Mouse (Mus musculus) kidney, adult 8-10 months (tissue): Measurements from ENCODE around the gene Gnat2.
A peak's percentile ranks its signal among the peaks of the same experiment; 100 is the strongest.

Experiments
- DNase-seq, 2 experiments: peaks; one replicate each; pipeline ENCODE4 v3.0.0; 2022

The Gnat2 gene

DNA sequence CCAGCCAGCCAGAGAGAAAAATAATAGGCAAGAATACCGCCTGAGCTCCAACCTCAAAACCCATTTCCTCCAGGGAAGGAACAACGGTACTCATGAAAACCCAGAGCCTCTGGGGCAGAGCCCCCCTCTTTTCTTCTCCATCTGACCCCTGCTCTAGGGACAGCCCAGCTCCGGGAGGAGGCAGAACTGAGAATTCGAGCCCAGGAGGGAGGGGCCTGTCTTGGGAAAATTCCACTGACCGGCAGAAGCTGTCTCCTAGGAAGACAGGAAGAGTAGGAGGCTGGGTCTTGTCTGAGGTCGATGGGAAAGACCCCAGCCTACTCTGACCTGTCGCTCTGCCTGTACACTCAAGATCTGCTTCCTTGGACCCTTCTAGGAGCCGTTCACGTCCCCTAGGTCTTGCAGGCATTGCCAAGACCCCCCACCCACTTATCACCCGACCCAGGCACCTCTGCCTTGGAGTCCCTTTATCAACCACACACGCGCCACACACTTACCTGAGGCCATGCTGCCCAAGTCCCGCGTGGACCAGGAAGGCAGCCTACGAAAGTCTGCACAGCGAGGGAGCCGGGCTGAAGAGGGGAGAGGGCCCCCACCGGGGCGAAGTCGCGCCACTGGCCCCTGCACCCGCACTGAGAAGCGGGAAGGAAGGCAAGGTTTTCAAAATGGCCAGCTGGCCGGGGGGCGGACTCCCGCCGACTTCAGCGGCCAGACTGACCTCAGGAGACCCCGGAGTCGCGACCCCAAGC is 6.7 kb upstream of the Gnat2 start:
- peak; percentile 88 to 90 for DNase-seq

DNA sequence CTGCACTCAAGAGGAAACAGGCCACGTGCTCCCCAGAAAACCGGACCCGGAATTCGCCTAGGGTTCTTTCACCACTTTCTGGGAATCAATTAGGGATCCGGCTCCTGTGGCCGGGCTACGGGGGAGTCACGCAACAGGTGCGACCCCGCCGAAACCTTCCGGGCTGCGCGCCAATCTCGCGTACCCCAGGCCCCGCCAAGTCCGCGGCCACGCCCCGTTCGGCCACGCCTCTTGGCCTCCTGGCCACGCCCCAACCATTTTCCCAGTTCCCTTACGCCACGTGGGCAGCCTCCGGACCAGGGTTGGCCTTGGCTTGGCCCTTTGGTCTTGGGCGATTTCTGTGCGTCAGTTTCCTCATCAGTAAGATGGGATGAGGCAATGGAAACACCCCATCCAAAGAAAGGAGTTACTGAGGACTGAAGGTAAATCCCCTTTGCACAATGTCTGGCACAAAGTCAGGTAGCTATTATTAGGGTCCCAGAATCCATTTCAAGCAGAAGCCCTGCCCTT is 6.1 kb upstream of the Gnat2 start, which contains the start of gene Ampd2:
TSS of gene Ampd2 (minus strand) at position 182 of the 510 bp plus-strand sequence.
- DNase-seq, result peak; percentile 81 to 91

DNA sequence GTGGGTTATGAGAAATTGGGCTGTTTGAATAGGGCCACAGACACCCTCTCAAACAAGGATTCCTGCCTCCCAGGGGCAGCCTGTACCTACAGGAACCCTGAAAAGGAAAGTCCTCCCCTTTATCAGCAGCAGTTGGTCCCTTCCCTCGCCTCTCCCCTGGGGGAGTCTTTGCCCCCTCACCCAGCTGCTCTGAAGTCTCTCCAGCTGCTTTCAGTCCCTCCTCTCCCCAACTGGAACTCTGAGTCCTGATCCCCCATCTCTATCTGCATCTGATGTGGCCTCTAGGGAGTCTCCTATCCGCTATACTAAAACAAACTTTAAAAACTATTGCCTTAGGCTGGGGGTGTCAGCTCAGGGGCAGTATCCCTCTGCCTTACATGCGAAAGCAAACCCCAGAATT is 5.3 kb upstream of the Gnat2 start:
- DNase-seq, result no peak

DNA sequence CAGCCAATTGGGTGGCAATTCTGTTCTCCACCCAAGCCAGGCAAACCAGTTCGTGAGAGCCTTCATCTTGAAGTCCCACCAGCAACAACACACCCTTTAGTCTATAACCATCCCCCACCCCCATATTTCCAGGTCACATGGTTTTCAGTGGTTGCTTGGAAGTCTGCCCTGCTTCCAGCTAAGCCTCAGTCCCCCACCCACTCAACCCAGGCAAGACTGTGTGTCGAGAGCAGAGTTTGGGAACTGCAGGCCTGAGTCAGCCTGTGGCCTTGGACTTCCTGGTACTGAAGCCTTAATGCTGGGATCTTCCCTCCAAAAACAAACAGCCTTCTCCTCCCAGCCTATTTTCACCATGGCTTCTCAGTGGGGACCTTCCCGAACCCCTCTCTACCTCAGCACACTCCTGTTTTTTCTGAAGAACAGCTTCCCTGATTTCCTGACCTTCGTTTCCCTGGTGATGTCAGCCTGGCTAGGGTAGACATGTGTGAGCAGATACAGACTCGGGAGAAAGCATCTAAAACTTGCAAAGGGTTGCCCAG is 3.7 kb upstream of the Gnat2 start:
- DNase-seq, result no peak

DNA sequence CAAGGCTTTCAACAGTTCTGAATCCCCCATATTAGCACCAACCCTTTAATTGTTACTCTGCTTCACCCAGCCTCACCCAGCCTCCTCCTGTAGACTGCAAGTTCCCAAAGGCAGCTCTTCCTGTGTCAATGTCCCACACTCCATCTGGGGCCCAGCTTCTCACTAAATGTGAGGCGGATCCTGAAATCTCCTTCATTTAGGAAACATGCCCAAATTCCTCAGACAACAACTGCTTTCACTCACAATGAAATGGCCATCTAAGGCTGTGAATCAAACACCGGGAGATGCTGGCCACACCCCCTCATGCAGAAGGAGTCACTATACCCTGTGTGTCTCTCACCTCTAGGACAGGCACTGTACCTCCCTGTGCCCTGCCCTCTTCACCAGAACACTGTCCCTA is 2.7 kb upstream of the Gnat2 start:
- no peak for DNase-seq

DNA sequence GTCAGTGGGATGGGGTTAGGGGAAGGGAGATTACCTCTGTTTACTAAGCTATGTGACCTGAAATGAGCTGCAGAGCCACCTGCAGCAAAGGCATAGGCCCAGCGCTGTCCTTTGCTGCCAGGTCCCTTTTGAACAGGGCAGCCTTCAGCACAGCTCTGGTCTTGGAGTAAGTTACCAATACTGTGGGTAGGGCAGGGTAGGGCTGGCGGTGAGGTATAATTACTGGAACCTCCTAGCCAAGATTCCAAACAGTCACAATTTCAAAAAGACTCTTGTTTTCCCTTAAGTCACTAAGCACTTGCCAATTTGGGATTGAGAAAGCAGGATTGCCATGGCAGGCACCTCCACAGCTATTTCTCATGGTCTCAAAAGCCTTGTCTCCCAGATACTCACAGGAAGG is 2.0 kb upstream of the Gnat2 start:
- DNase-seq, result no peak

DNA sequence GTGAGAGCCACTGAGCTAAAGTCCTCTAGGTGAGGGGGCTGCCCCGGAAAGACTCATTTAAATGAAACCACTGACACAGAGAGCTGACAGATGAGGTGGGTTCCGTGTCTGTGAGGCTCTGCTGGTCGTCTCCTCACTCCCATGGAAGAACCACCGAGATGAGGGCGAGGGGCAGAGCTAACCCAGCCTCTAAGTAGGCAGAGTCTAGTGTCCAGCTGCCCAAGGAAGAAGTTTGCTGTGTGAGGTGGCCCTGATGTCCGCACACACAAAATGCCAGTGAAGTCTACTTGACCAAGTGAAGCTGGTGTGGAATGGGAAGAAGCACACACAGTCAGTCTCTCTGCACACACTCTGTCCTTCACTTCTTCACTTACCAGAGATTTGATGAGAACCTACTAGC is 559 bp upstream of the Gnat2 start:
- DNase-seq, result no peak

DNA sequence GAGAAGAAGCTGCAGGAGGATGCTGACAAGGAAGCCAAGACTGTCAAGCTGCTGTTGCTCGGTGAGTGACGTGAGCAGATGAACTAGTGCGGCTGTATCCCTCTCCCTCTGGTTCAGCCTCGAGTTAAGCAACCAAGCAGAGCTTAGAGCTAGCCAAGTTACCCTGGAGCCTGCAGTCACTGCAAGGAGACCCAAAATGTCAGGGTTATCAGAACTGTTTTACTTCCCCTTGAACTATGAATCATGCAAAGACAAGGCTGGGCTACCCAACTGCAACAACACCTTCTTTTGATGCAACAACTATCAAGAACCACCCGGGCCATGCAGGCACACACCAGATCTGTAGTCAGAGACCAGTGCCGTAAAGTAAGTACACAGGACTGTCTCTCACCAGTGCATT is 717 bp downstream of the Gnat2 start:
- no peak for DNase-seq

DNA sequence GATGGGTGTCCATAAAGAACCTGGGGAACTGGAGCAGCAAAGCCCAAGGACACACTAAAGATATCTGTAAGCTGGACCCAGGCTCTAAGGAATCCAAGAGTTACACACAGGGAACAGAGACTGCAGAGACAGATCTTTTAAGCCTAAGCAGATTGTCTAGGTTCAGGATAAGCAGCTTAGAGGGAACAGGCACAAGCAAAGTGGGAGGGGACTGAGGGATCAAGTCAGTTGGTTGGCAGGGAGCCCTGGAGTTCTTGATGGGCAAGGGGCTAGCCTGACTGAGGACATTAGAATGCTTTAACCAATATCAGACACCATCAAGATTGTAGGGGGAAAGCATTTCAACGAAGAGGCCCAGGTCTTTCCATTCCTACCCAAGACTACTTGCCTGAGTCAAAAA is 1.6 kb downstream of the Gnat2 start:
- no peak for DNase-seq

DNA sequence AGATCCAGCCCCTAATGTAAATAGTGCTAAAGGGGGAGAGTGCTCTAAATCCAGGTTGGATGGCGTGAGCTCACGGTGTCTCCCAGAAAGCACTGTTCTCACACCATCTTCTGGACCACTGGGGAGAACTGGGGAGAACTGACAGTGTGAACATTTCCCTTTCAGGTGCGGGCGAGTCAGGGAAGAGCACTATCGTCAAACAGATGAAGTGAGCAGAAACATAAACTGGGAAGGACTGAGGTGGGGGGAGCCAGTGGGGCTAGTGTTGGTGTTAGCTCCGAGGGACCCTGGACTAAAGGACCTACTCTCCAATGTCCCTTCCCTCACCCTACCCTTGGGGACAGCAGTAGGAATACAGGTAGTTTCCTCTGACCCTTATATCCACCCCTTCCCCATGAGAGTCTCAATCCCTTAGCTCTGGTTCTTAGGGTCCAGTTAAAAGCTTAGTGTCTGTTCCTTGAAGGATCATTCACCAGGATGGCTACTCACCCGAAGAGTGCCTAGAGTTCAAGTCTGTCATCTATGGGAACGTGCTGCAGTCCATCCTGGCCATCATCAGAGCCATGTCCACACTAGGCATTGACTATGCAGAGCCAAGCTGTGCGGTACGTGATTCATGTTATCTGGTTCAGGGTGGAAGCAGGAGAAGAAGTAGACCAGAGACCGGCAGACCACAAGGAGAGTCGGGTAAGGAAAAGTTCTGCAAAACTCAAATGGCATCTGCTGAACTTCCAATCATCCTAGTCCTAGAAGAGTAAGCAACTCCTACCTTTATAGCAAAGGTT is 2.6 kb downstream of the Gnat2 start:
- DNase-seq, result no peak

DNA sequence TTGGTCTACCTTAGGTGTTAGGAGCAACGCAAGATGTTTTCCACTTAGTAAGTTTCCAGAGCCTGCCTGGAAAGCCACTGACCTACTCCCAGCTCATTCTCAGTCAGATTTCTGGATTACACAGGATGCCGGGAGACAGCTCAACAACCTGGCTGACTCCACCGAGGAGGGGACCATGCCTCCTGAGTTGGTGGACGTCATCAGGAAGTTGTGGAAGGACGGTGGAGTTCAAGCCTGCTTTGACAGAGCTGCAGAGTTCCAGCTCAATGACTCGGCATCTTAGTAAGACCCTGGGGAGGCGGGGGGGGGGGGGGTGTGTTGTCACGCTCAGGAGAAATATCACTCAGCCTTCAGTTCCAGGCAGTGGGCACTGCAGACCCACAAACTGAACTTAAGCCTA is 3.6 kb downstream of the Gnat2 start:
- DNase-seq, result no peak

DNA sequence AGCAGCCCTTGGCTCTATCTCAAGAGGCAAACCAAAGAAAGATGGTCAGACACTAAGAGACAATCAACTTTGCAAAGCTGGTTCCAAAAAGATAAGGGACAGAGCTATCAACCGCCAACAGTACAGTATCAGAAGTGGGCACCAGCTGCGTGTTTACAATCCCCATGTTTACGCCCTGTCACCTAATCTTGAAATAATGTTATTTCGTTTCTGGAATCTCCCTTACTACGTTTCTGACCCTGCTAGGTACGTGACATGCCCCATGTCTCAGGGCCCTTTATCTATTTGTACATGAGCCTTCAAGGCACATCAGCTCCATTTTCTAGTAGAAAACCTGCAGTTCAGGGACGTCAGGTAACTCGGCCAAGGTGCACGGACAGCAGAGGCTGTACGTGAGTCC is 4.1 kb downstream of the Gnat2 start:
- DNase-seq, result no peak

DNA sequence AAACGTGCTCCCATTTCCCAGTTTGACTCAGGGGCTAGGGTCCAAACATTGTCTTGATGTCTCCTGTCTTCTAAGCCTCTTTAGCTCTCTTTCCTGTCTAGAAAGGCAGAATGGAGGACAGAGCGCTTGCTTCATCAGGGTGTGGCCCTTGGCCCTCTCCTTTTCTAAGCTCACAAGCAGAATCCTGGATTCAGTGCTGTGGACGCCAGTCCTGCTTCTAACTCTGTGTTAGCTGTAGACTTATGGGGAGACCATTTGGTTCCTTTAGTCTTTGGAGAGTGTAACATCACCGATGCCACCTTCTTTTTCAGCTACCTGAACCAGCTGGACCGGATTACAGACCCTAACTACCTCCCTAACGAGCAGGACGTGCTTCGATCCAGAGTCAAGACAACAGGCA is 5.1 kb downstream of the Gnat2 start:
- DNase-seq, result no peak

DNA sequence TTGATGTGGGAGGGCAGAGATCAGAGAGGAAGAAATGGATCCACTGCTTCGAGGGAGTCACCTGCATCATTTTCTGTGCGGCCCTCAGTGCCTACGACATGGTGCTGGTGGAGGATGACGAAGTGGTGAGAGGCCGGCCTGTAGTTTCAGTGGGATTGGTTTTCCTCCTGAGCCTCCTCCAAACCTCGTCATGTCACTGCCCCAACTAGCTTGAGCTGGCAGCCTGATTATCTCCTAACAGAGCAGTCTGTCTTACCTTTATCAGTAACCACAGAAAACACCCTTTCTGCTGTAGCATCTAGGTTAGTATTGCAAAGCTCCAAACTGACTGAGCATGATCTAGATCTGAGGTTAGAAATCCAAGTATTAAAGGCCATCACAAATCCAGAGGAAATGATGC is 5.7 kb downstream of the Gnat2 start:
- DNase-seq, result no peak

DNA sequence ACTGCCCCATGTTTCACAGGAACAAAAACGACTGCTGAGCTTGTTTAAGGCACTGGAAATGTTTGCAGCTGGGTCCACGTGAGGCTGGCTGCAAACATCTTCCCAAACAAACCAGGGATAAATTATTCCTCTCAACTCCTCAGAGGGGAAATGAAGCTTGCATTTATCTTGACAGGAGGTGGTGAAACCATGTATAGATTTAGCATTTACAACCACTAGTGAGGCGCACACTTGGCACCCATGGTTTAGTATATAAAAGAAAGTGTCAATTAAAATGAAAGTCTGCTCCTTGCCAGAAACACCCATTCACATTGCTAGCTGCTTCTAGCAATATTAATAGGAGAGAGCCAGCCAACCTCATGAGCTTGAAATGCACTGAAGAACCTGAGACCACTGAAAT is 9.0 kb downstream of the Gnat2 start:
- no peak for DNase-seq

DNA sequence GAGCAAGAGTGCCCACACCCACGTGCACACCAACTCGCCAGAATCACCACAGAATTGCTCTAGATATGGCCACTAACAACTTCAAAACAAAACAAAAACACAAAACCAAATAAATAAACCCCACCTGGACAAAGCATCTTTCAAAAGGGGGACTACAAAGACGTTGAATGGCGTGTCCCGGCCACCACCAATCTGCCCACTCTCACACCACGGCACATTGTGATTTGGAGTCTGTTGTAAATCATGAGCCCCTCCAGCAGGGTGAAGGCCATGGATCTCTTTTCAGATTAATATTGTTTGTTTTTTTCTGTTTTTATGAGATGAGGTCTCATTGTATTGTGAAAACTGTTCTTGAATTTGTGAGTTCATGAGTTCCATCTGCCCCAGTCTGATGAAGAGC is 9.5 kb downstream of the Gnat2 start:
- DNase-seq, result no peak

DNA sequence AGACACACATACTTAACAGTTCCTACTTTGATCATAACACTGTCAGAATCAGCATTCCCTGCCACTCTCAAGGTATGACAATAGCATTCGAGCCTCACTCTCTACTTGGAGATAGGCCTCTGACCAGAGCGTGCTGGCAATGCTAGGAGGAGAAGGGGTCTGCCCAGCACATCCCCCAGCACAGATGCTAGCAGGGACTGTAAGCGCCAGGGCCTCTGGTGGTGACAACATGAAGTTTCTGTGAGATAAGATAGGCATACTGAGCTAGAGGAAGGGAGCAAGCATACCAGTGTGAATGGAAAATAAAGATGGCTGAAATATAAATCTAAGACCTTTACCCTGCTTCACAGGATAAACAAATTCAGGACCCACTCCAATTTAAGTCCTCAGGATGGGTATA is 12.7 kb downstream of the Gnat2 start:
- DNase-seq, result no peak

DNA sequence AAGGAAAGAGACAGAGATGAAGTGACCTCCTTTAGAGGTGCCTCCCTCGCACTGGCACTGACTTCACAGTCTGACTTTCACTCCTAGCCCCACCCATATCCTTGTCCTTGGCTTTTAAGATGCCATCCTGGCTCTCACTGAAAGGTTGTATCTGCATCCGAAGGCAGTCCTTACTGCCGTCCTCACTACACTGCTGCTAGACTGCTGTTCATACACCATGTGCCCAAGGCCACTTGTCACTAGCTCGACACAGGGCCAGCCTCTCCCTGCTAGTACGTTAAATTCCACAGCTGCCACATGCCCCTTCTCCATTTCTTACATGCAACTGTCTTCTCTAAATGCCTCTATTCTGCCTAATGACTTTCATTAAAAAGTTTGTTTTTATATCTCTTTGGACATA is 18.7 kb downstream of the Gnat2 start:
- DNase-seq, result no peak

DNA sequence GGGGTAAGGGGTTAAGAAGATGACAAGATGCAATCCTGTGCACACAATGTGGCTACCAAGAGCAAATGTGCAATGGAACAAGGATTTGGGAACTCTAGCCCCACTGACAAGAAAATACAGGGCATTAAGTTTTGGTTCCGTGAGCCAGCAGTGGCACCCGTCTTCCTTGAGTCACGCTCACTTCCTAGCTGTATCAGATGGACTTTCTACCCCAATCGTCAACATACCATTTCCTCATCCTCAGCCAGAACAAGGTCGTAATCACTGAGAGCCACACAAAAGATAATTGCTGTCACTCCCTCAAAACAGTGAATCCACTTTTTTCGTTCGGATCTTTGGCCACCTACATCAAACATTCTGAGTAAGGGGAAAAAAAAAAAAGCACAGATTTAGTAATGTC is 19.7 kb downstream of the Gnat2 start:
- no peak for DNase-seq

DNA sequence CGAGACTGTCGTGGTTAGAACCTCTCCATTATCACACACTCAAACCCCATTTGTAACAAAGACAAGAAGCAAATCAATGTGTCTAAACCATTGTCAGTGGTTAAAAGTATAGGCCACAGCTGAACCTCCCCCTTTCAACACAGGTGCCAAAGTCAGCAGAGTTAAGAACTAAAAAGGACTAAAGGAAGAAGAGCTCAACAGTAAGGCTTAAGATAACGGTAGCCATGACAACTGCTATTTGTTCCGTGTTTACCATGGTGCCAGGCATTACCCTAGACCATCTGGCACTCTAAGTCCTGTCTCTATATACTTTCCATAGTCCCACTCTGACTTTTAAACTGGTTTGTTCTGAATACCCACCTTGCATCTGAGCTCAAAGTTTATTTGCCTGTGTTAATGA is 20.1 kb downstream of the Gnat2 start:
- no peak for DNase-seq

DNA sequence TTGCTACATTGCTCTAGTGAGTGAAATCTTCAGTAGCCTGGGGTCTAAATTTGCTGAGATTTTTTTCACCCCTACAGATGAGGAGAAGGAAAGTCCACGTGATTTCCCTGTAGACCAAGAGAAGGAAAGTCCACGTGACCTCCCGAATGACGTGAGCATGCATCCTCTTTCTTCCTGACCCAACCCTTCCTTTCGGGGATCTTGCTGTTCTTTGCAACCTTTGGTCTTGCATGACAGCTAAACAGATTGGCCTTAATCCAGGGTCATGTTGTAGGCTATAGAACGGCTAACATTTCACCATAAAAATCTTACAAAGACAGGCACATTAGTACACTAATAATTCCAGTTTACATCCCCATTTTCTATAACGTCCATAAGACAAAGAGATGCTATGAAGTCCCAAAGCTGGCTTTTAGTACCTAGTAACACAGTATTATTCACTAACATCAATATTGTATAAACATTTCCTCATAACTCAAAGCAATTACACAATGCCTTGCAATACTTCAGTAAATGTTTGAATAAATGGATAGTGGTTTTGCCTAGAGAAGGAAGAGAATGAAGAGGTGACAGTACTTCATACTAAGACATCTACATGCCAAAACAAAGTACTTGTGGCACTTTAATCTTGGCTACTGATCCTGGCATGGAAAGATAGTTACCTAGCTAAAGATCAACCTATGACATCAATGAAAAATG is 21.2 kb downstream of the Gnat2 start:
- DNase-seq, result peak in 1 of 2 experiments; percentile 20

DNA sequence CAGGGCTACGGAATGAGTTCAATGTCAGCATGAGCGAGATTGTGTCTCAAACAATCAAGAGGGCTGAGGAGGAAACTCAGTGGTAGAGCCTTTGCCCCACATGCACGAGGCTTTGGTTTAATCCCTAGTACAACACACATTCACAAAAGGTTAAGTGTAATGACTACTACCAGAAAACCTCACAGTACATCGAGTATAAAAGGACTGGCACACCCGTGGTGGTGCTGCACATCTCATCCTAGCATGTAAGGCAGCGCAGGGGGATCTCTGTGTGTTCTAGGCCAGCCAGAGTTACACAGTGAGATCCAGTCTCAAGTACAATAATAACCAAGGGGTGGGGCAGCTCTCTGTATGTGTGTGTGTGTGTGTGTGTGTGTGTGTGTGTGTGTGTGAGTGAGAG is 24.9 kb downstream of the Gnat2 start:
- no peak for DNase-seq

DNA sequence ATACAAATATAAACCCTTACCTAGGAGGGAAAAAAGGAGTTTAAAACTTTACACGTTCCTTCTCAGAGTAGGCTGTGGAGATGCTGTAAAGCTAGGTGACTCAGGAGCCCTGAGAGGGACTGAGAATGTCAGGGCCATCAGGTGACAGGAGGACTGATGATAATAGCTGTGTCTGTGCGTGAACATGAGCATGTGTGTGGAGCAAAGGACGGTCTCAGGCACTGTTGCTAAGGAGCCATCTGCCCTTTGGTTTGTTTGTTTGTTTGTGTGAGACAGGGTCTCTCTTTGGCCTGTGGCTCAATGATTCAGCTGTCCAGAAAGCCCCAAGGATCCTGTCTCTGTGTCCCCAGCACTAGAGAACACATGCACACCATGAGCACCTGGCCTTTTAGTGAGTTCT is 28.5 kb downstream of the Gnat2 start:
- DNase-seq, result no peak
